Mouse (Mus musculus): Measurements from ENCODE around the gene BC005537. TPM values are rescaled to one million over a fixed set of nuclear protein-coding genes. Genes with fewer than 3 reads are reported as not detected.
"Not testable (repeated sequence)": the region's sequence is repeated elsewhere in the genome, so short reads cannot be mapped to it uniquely, and the experiment has no call there.

BC005537 gene
- total RNA-seq, 2 experiments from 2014 or later, result 46.5 to 55.2 TPM

DNA sequence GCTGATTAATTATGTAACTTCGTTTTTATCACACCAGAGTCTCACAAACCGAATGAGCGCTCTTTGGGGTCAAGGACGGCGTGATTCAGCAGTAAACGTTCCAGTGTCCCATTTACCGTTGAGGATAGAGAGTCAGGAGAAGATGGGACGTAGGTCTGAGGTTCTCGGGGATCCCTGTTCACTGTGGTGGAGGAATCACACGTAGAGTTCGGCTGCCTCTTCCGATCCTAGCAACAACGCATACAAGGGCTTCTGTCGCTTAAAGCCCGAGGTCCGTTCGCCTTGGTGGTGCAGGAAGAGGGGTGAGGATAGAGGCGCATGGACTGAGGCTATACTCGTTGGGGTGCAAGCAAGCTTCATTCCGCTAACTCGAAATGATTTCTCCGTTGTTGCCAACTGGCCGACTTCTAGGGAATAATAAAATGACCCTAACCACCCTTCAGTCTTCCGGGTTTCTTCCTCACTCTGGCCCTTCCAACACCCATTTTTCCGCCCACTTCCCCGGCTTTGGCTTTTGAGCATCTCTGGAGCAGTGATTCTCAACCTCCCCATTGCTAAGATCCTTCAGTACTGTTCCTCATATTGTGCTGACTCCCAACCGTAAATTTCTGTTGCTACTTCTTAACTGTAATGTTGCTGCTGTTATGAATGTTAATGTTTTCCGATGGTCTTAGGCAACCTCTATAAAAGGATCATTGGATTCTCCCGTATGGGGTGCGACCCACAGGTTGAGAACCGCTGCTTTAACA, 1.4 kb upstream of the BC005537 start:
- DNase-seq (ENCODE audit: low spot score), result peak; percentile 37

DNA sequence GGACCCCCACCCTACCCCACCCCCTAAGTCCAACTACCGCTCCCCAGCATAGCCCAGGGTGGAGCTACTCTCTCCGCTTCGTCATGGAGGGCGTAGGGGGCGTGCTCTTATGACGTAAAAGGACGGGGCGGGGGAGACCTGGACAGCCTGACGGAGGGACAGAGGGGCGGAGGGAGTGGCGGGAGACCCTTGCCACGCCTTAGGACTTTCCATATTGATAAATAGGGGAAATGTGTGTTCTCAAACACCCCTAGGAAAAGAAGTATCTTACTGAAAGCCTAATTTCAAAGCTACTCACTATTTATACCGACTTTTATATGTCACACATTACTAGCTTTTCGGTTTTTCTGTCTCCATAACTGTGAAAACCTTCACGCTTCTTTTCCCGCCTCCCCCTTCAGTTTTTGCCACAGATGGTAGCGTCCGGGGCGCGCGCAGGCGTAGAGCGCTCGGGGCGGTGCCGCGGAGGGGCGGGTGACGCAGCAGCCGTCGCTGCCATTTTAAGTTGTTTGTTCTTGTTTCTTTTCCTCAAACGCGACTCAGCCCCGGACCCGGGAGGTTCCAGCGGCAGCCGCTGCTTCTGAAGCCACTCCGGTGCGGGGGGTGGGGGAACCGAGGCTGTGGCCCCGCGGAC, 666 bp upstream of the BC005537 start:
- DNase-seq (ENCODE audit: low spot score), result peak; percentile 98

DNA sequence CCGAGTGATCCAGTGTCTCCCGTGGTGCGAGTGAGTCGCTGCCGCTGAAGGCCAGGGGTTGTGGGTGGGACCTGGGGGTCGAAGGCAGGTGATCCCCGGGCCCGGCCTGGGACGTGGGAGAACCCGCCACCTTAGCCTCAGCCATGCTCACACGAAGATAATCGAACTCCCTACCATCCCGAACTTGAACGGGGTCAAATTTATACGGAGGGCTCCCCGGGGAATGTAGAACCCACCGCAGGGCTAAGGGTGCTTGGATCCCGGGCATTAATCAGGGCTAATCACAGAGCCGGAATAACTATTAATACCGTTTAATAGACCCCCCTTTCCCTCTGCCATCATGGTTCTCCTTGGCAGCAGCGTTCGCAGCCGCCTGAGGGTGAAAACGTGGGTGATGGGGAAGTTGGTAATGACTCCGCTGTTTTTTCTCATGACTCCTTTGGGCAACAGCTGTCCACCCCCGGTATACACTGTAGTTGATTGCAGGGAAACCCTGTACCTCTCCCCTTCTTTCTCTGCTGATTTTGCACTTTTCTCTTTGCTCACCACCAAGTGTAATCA, 754 bp downstream of the BC005537 start:
- peak; percentile 40 for DNase-seq (ENCODE audit: low spot score)

GRCm38 (mm10) chr13:24803196-24803595, 1.7 kb downstream of the BC005537 start:
- DNase-seq (ENCODE audit: low spot score), result no peak

GRCm38 (mm10) chr13:24806079-24806478, 4.6 kb downstream of the BC005537 start:
- DNase-seq (ENCODE audit: low spot score), result no peak

DNA sequence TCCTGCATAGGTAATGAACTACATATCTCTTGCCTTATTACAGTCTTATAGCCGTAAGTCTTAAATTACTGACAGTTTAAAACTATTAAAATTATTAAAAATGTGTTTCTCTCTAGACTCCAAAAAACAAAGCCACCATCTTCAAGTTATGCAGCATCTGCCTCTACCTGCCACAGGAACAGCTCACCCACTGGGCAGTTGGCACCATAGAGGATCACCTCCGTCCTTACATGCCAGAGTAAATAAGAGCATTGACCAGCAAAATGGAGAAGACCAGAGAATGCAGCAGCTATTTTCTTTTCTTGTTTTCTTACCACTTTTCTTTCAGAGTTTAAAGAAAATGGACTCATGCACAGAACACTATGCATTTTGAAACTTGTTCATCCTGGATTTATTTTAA, 11.1 kb downstream of the BC005537 start:
- no peak for DNase-seq (ENCODE audit: low spot score)

GRCm38 (mm10) chr13:24814616-24815015, 13.2 kb downstream of the BC005537 start:
- no peak for DNase-seq (ENCODE audit: low spot score)

DNA sequence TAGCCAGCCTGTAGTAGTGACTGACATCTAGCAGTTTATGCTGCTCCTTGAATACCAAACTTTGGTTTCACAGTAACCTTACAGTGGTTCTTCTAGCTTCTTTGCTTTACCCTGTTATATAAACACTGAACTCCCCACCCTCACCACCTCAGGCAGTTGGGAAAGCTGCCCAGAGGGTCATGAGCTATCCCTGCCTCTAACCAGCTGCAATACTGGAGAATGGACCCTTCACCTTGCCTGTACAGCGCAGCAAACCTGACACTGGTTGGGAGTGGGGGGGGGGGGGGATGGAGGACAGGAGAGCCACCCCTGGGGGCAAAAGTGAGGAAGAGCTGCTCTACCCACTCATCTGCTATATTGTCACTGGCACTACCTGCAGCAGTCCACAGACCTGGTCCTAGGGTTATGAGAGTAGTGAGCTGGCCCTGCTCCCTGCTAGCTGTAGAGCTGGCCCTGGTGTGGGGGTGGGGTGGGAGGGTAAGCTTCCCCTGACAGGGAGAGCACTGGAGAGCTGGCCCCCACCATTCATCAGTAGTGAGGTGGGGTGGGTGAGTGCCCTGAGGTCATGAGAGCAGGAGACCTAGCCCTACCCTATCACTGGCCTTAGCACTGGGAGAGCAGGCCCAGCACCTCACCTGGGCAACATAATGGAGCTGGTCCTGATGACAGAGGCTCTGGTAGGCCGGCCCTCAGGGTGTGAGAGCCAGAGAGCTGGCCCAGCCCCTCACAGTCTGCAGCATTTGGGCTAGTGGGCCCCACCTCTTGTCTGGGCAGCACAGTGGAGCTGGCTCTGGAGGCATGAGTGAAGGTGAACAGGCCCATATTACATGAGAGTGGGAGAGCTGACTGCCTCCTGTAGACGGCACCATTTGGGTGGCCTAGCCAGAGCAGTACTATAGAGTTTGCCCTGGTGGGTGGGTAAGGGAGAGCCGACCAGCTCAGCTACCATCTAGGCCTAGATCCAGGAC, 15.0 kb downstream of the BC005537 start:
- DNase-seq (ENCODE audit: low spot score), result no peak

DNA sequence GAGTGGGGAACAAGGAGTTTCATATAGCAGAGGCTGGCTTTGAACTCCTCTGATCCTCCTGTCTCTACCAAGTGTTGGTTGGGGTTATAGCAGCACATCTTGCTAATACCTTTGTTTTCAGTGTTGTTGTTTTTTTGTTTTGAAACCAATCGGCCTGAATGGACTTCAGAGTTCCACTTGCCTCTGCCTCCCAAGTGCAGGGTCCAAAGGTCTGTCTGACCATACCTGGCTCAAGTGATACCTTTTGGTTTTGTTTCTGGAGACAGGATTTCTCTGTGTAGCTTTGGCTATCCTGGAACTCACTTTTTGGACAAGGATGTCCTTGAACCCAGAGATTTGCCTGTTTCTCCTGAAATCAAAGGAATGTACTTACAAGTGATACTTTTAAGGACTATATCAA, 18.5 kb downstream of the BC005537 start:
- DNase-seq (ENCODE audit: low spot score), result no peak

DNA sequence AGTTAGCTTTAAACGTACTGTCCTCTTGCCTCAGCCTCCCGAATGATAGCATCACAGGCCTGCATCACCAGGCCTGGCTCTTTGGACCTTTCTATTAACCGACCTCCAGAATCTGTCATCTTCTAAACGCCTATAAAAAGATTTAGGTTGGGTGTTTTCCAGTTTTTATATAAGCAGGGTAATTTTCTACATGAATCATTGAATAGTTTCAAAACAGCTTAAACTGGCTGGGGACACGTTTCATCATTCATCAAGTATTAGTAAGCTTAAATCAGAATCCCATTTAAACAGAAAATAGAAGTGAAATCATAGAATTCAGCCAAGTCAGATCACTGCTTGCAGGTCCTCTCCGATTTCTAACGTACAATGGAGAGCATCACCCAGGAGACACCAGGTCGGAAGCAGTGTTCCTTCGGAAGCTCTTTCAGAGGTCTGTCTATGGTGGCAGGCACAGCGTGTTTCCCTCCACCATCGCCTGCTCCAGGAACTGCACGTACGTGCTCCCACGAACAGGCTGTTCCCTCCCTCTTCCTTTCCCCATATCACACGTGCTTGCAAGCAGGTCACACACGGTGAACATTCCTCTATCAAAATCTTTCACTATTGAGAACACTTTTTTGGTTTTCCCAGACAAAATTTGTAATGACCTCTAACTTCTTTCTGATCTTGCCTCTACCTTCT, 21.3 kb downstream of the BC005537 start:
- no peak for DNase-seq (ENCODE audit: low spot score)

- peak; percentile 16 for DNase-seq (ENCODE audit: low spot score)
These were observed 23.2 kb downstream of the BC005537 start for GRCm38 (mm10) chr13:24824647-24825046.

- DNase-seq (ENCODE audit: low spot score), result no peak
These were observed 24.1 kb downstream of the BC005537 start for GRCm38 (mm10) chr13:24825587-24825986.

- no peak for DNase-seq (ENCODE audit: low spot score)
These were observed 24.7 kb downstream of the BC005537 start for GRCm38 (mm10) chr13:24826116-24826515.

DNA sequence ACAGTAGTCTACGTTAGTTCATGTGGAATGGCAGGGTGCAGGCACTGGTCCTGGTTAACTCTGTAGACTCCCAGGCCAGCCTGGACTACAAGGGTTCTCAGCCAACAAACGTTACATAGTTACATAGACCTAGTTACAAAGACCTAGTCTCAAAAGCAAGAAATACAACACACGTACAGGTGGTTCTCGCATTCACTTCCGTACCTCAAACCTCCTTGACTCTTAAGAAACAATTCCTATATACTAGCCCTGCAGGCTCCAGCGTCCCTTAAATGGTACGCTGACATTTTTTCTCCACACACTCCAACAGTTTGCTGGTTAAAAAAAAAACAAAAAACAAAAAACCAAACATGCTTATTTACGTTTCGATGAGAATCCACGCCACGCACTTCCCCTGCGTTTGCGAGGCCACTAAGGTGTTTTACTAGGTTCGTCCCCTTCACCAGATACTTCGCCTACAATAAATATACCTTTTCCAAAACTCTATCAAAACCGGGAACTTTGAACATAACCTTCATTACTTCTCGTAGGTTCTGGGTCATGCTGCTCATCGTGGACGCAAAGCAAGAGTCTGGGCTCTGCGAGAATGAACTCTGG, 29.4 kb downstream of the BC005537 start:
- no peak for DNase-seq (ENCODE audit: low spot score)

GRCm38 (mm10) chr13:24831353-24832130, 30.1 kb downstream of the BC005537 start, which contains the start of the genes Acot13 and Tdp2:
Gene Acot13 (minus strand): TSS chr13:24831540.
Gene Tdp2 (plus strand): TSS chr13:24831679.
- peak; percentile 92 for DNase-seq (ENCODE audit: low spot score)

DNA sequence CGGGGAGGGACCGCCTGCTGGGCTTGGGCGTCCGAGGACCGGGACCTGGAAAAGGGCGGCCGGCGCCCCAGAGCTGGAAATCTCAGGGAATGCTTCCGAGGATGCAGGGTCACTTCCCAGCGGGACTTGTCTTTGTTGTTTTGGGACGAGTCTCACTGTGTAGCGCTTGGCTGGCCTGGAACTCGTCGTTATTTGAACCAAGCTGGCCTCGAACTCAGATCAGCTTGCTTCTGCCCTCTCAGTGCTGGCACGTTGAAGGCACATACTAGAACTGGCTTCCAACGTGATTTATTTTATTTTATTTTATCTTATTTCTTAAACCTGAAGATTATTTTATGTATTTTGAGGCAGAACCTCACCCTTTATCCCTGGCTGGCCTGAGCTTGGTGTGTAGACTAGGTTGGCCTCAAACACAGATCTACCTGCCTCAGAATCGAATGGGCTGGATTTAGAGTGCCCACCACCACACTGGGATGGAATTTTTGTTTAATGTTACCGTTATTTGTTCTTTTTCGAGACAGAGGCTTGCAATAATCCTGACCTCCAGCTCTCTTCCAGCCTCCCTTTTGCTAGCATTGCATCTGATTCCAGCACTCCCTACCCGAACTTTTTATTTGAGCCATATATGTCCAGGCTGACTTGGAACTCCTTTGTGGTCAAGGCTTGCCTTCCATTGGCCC, 30.8 kb downstream of the BC005537 start:
- no peak for DNase-seq (ENCODE audit: low spot score)

DNA sequence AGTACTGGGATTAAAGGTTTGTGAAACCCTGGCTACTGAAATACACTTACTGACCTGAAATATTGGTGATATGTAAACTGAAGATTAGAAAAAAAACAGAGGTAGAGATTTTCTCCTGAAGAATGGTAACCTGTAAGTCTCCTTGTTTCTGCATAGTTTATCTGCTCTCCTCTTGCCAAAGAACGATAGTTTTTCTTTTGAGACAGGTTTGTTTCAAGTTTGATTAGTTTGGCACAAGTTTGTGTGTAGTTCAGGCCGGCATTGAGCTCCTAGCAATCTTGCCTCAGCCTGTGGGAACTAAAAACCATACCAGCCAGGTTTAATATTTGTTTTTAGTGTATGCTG, 31.3 kb downstream of the BC005537 start:
- DNase-seq (ENCODE audit: low spot score), result no peak

- not testable (repeated sequence) for DNase-seq (ENCODE audit: low spot score)
These were observed 36.3 kb downstream of the BC005537 start for GRCm38 (mm10) chr13:24837765-24838164.

GRCm38 (mm10) chr13:24839831-24840230, 38.4 kb downstream of the BC005537 start:
- DNase-seq (ENCODE audit: low spot score), result no peak
